Mouse (Mus musculus): ENCODE data around the gene Kpna1.
A peak's percentile ranks its signal among the peaks of the same experiment; 100 is the strongest.
"Not testable (repeated sequence)": the region's sequence is repeated elsewhere in the genome, so short reads cannot be mapped to it uniquely, and the experiment has no call there.

Gene Kpna1

DNA sequence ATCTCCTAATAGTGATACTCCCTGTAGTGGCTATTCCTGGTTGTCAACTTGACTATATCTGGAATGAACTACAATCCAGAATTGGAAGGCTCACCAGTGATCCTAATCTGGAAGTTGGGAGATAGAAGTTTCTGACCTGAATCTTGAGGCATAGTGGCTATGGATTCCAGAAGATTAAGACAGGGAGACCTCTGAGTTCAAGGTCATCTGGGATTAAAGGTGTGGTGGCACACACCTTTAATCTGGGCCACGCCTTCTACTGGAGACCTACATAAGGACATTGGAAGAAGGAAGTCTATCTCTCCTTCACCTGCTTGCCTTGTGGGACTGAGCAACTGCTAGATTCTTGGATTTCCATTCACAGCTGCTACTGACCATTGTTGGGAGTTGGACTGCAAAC is at the start of gene Kpna1:
Gene Kpna1 (plus strand): TSS at position 301 of the 400 bp plus-strand sequence.
- DNase-seq (ENCODE audit: low read depth, low spot score), result not testable (repeated sequence)

DNA sequence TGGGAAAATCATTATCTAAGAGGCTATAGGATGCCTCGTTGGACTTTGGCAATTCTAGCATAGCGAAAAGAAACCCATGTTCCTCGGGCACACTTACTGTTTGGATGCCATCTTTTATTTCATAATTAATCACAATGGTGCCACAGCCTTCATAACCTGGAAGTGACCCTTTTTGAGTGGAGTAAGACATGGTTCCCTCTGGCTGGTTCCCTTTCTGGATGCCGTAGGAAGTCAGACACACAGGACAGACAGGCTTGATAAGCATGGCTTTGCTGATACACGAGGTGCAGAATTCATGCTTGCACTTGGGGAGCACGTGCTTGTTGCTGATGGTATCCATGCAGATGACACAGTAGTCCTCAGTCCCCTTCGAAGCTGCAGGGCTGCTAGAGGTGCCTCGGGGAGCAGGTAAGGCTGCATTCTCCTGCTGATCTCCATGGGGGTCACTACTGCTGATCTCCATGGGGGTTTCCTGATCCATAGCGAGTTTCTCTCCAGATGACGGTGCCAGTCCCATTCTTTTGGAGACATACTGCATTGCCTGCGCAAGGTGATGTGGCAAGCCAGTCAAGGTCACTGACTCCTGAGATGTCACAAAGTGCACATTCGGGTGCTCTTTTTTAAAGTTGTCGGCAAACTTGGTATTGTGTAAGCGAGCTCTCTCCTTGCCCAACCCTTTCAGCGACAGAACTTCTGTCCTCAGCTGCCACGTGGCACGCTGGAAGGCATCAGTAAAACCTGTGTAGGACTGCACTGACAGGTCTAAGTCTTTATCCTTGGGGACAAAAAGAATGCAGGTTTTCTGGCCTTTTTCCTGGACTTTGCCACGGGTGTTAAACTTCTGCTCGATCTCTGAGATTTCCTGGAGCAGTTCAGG is 46.1 kb upstream of the Kpna1 start:
- DNase-seq (ENCODE audit: low read depth, low spot score), result no peak

DNA sequence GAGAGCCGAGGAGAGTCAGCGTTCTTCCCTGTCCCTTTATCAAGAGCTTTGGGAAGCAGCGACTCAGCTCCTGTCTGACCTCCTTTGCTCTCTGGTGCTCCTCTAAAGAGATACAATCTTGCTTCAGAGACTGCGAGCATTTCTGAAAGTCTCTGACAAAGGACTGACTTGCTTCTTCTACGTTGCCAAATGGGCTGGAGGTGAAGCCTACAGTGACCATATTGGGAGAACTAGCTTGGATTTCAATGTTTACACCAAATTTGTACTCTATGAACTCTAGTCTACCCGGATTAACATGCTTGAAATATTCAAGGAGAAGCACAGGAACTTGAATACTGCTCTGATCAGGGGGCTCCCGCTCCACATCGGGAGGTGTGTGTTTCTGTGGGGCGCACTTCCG is 45.4 kb upstream of the Kpna1 start:
- DNase-seq (ENCODE audit: low read depth, low spot score), result no peak

DNA sequence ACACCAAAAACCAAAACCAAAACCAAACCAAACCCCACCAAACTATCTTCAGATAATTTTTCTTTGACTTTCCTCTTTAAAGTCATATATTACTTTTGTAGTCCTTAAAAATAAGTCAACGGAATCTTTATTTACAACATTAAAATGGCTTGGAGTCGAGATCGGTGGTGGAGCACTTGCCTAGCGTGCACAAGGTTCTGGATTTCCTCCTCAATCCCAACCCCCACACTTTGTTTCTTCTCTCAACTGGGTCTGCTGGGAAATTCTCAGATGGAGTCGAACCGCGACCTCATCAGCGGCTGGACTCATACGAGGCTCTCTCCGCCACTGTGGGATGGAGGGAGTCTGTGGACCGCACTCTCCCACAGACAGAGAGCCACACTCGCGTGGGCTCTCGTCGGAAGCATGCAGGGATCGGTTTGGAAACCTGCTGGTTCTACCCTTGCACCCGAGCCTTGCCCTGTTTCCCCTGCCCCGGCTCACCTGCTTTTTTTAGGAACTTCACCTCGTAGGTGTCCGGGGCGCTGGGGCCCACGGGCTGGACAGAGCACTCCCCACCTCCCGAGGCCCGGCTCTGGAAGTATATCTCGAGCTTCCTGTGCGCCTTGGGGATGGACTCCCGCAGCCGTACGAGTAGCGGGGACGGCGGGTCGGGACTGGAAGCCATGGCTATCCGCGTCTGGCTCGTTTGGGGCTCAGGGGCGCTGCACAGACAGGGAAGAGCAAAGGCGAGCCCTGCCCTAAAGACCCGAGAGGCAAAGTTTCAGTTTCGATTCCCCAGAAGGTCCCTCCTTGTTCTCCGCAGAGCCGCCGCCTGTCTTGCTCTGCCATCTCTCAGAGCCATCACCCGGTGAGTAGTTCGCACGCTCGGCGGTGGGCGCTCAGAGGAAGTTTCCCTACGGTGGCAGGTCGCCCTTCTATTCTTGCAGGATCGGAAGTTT is 40.1 kb upstream of the Kpna1 start, which contains the start of the genes Parp9 and Dtx3l:
Gene Parp9 (plus strand): TSS at position 260 of the 941 bp plus-strand sequence.
Gene Dtx3l (minus strand): TSS at position 941 of the 941 bp plus-strand sequence.
- peak; percentile 54 for DNase-seq (ENCODE audit: low read depth, low spot score)

DNA sequence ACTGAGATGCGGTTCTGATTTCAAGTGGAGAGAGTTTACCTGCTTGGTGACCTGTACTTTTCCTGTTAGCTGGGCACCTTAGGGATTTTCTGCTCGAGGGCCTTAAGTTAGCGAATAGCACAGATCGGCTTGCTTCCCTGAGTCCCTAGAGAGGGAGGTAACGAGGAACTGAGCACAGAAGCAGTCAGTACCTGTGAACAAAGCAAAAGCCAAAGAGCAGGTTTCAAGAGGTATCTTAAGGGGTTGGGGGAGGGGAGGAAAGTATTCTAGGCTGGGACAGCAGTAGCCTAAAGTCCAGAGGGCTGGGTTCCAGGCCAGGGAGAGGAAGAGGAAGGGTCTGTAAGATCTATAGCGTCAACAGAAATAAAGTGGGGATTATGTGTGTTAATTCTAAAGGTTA is 39.3 kb upstream of the Kpna1 start:
- DNase-seq (ENCODE audit: low read depth, low spot score), result peak; percentile 40

DNA sequence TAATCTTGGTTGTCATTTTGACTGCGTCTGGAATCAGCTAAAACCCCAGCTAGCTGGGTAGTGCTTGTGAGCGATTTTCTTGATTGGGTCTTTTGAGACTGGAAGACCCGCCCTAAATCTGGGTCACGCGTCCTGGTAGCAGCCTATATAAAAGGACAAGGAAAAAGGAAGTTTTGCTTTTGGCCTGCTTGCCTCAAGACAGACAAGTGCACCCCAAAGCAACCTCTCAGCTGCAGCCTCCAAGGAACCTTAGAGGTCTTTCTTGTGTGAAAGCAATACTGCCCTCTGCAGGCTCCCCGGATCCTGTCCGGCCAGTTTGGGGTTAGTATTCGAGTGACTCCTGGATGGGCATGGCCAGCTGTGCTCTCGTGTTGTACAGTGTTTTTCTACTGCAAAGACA is 38.9 kb upstream of the Kpna1 start:
- peak; percentile 68 for DNase-seq (ENCODE audit: low read depth, low spot score)

DNA sequence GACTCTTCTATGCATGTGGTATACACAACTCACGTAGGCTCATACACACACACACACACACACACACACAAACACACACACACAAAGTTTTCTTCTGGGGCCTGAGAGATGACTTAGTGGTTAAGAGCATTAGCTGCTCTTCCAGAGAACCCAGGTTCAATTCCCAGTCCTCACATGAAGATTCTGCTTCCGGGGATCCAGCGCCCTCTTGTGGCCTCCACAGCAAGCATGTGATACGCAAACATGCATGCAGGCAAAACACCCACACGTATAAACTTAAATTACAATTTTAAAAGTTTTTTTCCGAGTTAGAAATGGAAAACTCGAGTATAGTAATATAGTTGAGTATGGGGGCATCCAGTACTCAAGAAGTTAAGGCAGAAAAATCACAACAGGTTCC is 37.2 kb upstream of the Kpna1 start:
- peak; percentile 34 for DNase-seq (ENCODE audit: low read depth, low spot score)

DNA sequence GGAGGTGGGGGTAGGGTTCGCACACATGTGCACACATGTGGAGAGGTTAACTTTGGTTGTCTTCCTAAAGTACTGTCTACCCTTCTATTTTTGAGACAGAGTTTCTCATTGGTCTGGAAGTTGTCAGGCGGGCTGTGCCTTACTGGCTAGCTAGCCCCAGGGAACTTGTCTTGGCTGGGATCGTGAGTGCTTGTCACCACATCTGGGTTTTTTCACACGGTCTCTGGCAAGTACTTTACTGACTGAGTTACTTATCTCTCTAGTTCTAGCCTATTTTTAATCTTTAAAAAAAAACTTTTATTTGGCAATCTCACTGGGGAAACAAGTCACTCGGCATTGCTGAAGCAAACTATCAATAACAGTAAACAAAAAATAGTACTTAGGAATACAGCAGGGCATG is 29.3 kb upstream of the Kpna1 start:
- DNase-seq (ENCODE audit: low read depth, low spot score), result no peak

DNA sequence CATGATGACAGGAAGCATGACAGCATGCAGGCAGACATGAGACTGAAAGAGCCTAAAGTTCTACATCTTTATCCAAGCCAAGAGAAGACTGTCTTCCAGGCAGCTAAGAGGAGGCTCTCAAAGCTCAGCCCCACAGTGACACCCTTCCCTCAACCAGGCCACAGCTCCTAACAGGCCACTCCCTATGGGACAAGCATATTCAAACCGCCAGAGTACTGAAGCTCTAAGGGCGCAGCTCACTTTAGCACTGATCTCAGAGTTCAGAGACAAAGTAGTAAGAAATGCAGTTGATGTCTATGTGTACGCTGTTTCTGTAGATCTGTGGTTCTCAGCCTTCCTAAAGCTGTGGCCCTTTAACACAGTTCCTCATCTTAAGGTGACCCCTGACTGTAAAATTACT is 27.3 kb upstream of the Kpna1 start:
- no peak for DNase-seq (ENCODE audit: low read depth, low spot score)

DNA sequence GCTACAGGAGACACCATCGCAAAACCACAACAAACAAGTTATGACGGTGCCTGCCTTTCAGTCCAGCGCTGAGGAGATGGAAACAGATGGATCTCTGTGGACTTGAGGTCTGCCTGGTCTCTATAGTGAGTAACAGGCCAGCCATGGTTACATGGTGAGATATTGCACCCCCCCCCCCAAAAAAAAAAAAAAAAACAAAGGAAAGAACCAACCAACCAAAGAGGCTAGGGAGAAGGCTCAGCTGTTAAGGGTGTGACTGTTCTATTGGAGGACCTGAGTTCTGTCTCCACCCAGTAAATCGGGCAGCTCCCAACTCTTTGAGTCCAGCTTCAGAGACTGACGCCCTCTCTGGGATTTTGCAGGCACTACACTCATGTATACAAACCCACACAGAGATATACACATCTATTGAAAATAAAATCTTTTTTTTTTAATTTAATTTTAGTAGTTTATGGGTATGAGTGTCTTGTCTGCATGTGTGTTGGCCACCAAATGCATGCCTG is 25.9 kb upstream of the Kpna1 start:
- DNase-seq (ENCODE audit: low read depth, low spot score), result no peak

DNA sequence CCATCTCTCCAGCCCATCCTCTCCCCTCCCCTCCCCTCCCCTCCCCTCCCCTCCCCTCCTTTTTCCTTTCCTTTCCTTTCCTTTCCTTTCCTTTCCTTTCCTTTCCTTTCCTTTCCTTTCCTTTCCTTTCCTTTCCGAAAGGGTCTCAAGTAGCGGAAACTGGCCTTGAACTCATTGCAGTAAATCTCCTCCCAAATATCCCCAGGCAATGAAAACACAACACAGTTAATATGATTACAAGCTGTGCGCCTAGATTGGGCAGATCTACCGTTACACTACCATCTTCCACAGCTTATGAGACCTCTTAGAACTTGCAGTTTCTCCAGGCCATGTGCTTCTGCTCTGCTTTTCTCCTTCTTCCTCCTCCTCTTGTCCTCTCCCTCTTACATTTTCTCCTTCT is 12.6 kb upstream of the Kpna1 start:
- DNase-seq (ENCODE audit: low read depth, low spot score), result not testable (repeated sequence)

DNA sequence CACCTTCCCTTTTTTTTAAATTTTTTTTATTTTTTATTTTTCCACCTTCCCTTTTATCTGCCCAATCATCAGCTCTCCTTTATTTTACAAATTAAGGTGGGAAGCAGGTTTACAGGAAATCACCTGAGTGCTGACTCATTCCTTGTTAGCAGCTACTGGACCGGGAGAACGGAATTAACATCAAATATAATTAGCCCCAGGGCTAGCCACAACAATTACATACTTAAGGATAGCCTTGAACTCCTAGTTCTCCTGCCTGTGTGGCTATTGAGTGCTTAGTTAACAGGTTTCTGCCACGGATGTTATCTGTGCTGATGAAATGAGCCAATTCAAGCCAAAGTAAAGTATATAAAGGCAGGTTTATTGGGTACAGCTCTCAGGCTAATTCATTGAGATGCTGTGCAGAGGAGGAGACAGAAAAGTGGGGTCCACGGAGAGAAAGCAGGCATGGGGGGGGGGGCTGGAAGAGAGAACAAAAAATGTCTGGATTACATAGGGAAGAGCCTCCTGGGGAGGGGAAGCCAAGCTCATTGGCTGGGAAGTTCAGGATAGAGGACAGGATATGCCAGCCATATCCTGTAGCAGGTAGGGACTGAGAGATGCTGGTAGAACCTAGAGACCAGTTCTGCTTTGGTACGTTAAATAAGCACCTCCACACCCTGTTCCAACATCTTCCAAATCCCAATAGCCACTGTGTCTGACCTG is 12.0 kb upstream of the Kpna1 start:
- DNase-seq (ENCODE audit: low read depth, low spot score), result no peak

DNA sequence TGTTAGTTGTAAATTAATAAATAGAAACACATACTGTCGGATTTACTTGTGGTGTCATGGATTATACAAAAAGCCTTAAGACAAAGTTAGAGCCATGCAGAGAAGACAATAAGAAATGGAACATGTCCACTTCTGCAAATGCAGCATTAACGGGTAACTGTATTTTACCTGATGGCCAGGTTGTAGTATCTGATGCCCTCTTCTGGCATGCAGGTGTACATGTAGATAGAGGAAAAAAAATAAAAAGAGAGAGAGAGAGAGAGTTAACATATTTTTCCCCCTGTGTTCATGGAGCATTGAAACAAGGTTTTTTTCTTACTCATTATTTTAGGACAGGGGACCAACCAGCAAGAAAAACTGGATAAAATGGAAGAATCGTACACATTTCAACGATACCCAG is 11.2 kb upstream of the Kpna1 start:
- DNase-seq (ENCODE audit: low read depth, low spot score), result no peak

DNA sequence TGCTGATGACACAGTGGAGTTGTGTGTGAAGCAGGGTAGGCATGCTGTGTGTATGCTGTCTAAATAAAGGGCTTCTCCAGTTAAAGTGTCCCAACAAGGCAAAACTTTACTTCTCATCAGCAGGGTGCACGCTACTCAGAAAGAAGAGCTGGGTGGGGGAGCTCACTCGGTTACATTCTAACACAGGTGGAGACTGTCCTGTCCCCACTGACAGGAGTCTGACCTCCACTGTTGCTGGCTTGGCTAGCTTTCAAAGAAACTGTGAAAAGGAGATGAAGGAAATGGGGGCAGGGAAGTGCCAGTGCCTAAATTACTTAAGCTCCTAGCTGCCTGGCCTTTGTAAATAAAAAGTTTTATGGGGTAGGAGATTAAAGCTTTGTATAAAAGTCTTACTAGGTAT is 10.4 kb upstream of the Kpna1 start:
- no peak for DNase-seq (ENCODE audit: low read depth, low spot score)

DNA sequence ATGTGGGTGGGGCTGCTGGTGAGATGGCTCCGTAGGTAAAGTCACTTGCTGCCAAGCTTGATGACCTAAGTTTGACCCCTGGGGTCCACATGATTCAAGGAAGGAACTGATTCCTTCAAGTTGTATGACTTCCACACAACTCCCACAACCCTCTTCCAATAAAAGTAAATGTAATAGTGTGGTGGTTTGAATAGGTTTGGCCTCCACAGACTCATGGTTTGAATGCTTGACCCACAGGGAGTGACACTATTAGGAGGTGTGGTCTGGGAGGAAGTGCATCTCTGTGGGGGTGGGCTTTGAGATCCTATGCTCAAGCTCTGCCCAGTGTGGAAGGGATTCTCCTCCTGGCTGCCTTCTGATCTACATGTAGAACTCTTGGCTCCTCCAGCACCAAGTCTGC is 4.5 kb upstream of the Kpna1 start:
- DNase-seq (ENCODE audit: low read depth, low spot score), result no peak

DNA sequence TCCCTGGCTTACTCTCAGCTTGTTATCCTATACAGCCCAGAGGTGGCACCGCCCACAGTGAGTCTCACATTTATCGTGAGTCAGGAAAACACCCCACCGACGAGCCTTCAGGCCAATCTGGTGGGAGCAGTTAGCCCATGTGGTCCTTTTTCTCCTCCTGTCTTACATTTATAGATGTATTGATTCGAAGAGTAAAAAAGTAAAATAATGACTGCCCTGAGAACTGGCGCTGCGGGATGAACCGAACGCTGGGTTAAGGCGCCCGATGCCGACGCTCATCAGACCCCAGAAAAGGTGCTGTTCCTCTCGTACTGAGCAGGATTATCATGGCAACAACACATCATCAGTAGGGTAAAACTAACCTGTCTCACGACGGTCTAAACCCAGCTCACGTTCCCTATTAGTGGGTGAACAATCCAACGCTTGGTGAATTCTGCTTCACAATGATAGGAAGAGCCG is 2.8 kb downstream of the Kpna1 start:
- peak; percentile 100 for DNase-seq (ENCODE audit: low read depth, low spot score)

DNA sequence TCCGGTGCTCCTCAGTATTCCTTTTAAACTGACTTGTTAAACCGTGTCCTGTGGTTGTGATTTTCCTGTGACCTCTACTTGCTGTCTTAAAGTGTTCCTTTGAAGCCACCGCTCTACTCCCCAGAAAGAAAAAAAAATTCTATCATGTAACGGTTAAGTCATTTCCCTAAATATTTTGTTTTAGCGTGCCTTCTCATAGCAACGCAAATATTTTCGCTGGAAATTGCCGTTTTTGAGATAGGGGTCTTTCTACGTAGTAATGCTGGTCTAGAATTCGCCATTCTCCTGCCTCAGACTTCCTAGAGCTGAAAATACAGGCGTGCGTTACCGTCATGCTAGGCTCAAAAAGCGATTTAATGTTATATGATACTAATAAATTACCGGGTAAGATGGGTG is 4.0 kb downstream of the Kpna1 start:
- no peak for DNase-seq (ENCODE audit: low read depth, low spot score)

DNA sequence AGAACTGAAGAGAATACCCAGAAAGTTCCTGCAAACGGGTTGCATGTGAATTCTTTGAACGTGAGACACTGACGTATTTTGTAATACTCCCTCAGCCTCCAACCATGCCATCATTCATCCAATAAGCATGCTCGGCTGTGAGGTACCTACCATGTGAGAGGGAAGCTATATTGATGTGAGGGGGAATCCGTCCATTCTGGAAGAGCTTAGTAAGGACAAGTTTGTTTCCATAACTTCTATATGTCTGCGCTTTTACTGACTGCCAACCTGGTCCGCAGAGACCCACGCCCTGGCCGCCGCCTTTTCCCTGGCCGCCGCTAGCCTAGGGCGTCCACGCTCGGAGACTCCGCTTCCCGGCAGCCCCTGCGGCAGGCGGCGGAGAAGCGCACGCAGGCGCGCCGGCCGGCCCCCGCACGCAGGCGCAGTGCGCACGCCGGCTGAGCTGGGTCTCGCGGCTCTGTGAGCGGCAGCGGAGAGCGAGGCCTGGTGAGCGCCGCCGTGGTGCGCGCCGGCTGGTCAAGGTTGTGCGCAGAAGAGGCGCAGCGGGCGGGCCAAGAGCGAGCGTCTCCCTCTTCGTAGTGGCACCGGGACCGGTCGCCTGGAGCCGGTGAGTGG is 4.5 kb downstream of the Kpna1 start:
- DNase-seq (ENCODE audit: low read depth, low spot score), result peak; percentile 89

DNA sequence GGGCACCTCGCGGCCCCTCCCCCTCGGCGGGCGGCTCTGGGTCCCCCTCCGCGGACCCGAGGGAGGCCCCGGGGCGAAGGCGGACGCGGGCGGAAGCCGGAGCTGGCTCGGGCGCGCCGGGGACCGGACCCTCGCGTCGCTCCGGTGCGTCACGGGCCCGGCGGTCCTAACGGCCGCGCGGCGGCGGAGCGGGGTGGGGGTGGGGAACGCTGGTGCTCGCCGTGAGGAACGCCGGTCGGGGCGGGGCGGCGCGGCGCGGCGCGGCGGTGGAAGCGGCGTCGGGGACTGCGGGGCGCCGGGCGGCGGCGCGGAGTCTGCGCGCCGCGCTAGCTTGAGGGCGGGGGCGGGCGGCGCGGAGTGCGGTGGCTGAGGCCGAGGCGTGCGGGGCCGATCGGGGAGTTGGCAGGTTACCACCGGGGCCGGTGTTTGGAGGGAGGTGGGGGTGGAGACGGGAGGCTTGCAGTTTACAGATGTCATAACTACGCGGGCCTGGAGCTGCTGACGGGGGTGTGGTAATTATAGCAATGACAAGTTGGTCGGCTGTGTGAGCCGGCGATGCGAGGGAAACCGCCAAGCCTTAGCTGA is 5.1 kb downstream of the Kpna1 start:
- peak; percentile 57 for DNase-seq (ENCODE audit: low read depth, low spot score)

DNA sequence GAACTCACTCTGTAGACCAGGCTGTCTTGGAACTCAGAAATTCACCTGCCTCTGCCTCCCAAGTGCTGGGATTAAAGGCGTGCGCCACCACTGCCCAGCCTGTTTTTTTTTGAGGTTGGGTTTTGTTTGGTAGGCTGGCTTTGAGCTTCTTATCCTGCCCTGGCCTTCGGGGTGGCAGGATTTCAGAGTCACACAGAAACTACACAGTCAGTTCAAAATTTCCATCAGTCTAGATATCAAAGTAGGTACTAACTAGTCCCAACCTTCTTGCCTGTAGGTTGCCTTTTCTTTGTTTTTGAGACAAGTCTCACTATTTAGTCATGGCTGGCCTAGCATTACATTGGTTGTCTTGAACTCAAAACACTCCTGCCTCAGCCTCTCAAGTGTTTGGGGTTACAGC is 5.9 kb downstream of the Kpna1 start:
- peak; percentile 11 for DNase-seq (ENCODE audit: low read depth, low spot score)

DNA sequence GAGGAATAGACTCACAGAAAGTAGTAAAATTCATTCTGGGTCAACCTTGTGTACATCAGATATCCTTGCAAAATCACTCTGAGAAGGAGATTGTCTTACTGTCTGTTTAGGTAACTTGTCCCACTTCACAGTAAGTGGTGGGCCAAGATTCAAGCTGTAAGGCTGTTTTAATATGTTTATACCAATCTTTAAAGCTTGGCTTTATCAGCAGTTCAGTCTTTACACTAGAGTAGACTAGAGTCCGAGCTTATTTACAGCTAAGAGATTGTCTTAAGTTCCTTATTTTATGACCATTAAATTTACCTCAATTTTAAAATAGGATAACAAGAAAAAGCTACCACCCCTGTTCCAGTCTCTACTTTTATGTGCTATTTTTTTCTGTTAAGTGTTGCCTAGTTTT is 9.4 kb downstream of the Kpna1 start:
- no peak for DNase-seq (ENCODE audit: low read depth, low spot score)
